Mouse (Mus musculus) cerebellum, adult 11-12 months (tissue): ENCODE data around the gene Man2b2.
A peak's percentile ranks its signal among the peaks of the same experiment; 100 is the strongest.

ENCODE experiments used
- DNase-seq: peaks from one replicate; pipeline ENCODE4 v3.0.0; 2022

Gene Man2b2

GRCm38 (mm10) chr5:36829913-36830879, at the start of gene Man2b2:
Gene Man2b2 (minus strand): TSS chr5:36830653.
- DNase-seq: peak; percentile 86

GRCm38 (mm10) chr5:36878801-36879200, 48.3 kb upstream of the Man2b2 start:
- DNase-seq: peak; percentile 51

- peak; percentile 75 for DNase-seq
These were observed 47.2 kb upstream of the Man2b2 start for GRCm38 (mm10) chr5:36877641-36878040.

- peak; percentile 58 for DNase-seq
These were observed 46.4 kb upstream of the Man2b2 start for GRCm38 (mm10) chr5:36876777-36877396.

- peak; percentile 51 for DNase-seq
These were observed 45.5 kb upstream of the Man2b2 start for GRCm38 (mm10) chr5:36875956-36876355.

GRCm38 (mm10) chr5:36870916-36871315, 40.5 kb upstream of the Man2b2 start:
- peak; percentile 21 for DNase-seq

GRCm38 (mm10) chr5:36869578-36870236, 39.3 kb upstream of the Man2b2 start:
- DNase-seq: peak; percentile 86

GRCm38 (mm10) chr5:36869186-36869577, 38.7 kb upstream of the Man2b2 start:
- DNase-seq: peak; percentile 82

- peak; percentile 86 for DNase-seq
These were observed 38.0 kb upstream of the Man2b2 start, which contains the start of gene Ppp2r2c for GRCm38 (mm10) chr5:36868266-36869090. Gene Ppp2r2c (plus strand): TSS chr5:36868513.

- DNase-seq: peak; percentile 65
These were observed 37.1 kb upstream of the Man2b2 start for GRCm38 (mm10) chr5:36867561-36867960.

GRCm38 (mm10) chr5:36866701-36867250, 36.3 kb upstream of the Man2b2 start:
- DNase-seq: peak; percentile 45

GRCm38 (mm10) chr5:36861084-36861483, 30.6 kb upstream of the Man2b2 start:
- DNase-seq: no peak

GRCm38 (mm10) chr5:36857546-36857945, 27.1 kb upstream of the Man2b2 start:
- no peak for DNase-seq

GRCm38 (mm10) chr5:36856529-36856928, 26.1 kb upstream of the Man2b2 start:
- no peak for DNase-seq

- DNase-seq: no peak
These were observed 24.7 kb upstream of the Man2b2 start for GRCm38 (mm10) chr5:36855180-36855579.

GRCm38 (mm10) chr5:36851572-36851971, 21.1 kb upstream of the Man2b2 start:
- DNase-seq: no peak

- no peak for DNase-seq
These were observed 14.0 kb upstream of the Man2b2 start for GRCm38 (mm10) chr5:36844490-36844889.

GRCm38 (mm10) chr5:36841701-36842100, 11.2 kb upstream of the Man2b2 start:
- DNase-seq: no peak

GRCm38 (mm10) chr5:36840092-36840491, 9.6 kb upstream of the Man2b2 start:
- no peak for DNase-seq

GRCm38 (mm10) chr5:36839602-36840001, 9.1 kb upstream of the Man2b2 start:
- no peak for DNase-seq

- DNase-seq: peak; percentile 83
These were observed 8.6 kb upstream of the Man2b2 start for GRCm38 (mm10) chr5:36839032-36839431.

GRCm38 (mm10) chr5:36835933-36836332, 5.5 kb upstream of the Man2b2 start:
- peak; percentile 78 for DNase-seq
